Mouse (Mus musculus) hindbrain, embryonic 13.5 days (tissue): ENCODE data around the gene Ccdc184. TPM values are rescaled to one million over a fixed set of nuclear protein-coding genes. Genes with fewer than 3 reads are reported as not detected.
A peak's percentile ranks its signal among the peaks of the same experiment; 100 is the strongest.

Experiments used
- ATAC-seq: fragments of 200-750 bp; cut with Nextera tagmentation; 2 replicates; pipeline ENCODE4 v1.8.0; 2017; ENCODE audit warnings: moderate TSS enrichment; ENCODE audit not compliant: low FRiP score
- H3K27ac ChIP-seq: fragments of 300-500 bp; sonication (generic); 2 replicates; pipeline ENCODE4 v1.5.1; 2015; ENCODE audit warnings: inconsistent platforms, mild to moderate bottlenecking, moderate library complexity
- H3K27me3 ChIP-seq: fragments of 300-500 bp; sonication (generic); 2 replicates; pipeline ENCODE4 v1.6.1; 2015; ENCODE audit warnings: mild to moderate bottlenecking, inconsistent platforms
- H3K36me3 ChIP-seq: fragments of 300-500 bp; sonication (generic); 2 replicates; pipeline ENCODE4 v1.6.1; 2015; ENCODE audit warnings: mild to moderate bottlenecking, inconsistent platforms
- H3K4me1 ChIP-seq: fragments of 300-500 bp; sonication (generic); replicated peaks from 2 replicates; pipeline ENCODE4 v1.6.1; 2015; ENCODE audit warnings: inconsistent platforms
- H3K4me2 ChIP-seq: fragments of 300-500 bp; sonication (generic); 2 replicates; pipeline ENCODE4 v1.6.1; 2015; ENCODE audit warnings: inconsistent platforms, mild to moderate bottlenecking, moderate library complexity
- H3K4me3 ChIP-seq: fragments of 300-500 bp; sonication (generic); 2 replicates; pipeline ENCODE4 v1.5.1; 2015; ENCODE audit warnings: mild to moderate bottlenecking, inconsistent platforms
- H3K9ac ChIP-seq: fragments of 300-500 bp; sonication (generic); 2 replicates; pipeline ENCODE4 v1.6.1; 2015; ENCODE audit warnings: mild to moderate bottlenecking, inconsistent platforms
- H3K9me3 ChIP-seq: fragments of 300-500 bp; sonication (generic); 2 replicates; pipeline ENCODE4 v1.6.1; 2016; ENCODE audit warnings: inconsistent platforms
- WGBS: fragments of 180-500 bp; shearing (Covaris S2); methylation state at CpG from one replicate; pipeline ENCODE4 v1.1.7; 2015; 5-methylcytosine and 5-hydroxymethylcytosine counted together
- polyA plus RNA-seq: library from polyadenylated mRNA; unstranded; fragments of >200 nt; fragmentation: Nextera tagmentation; extraction: Ambion mirVana; gene quantifications from 2 replicates; pipeline ENCODE4 v1.2.1, GENCODE M21; 2015

Gene Ccdc184
- polyA plus RNA-seq, 1 experiment from 2014 or later = 55.6 TPM

- Histone ChIP-seq H3K9me3 (no peaks in the 10 kb centered on the region), H3K27ac (peak overlapping the region; percentile 85), H3K4me3 (peak overlapping the region; percentile 53), H3K4me2 (peak overlapping the region; percentile 74), H3K27me3 (0 out of 2 replicates have a peak, but pooled peaks cover 3% of the 10 kb centered on the region), H3K9ac (peak overlapping the region; percentile 71), H3K4me1 (peaks cover 9% of the 10 kb centered on the region), H3K36me3 (no peaks in the 10 kb centered on the region)
- ATAC-seq = peak; percentile 99
- under 1% methylated on average over 30 of the region's 30 CpGs for WGBS
Measured at GRCm38 (mm10) chr15:98181132-98181711, 14.3 kb downstream of the Ccdc184 start.

GRCm38 (mm10) chr15:98181856-98182570 lies 15.1 kb downstream of the Ccdc184 start:
- Histone ChIP-seq H3K27me3 (0 out of 2 replicates have a peak, but pooled peaks cover 3% of the 10 kb centered on the region), H3K4me2 (no peak overlapping the region), H3K9ac (no peak overlapping the region), H3K27ac (no peak overlapping the region), H3K9me3 (no peaks in the 10 kb centered on the region), H3K4me3 (no peak overlapping the region), H3K36me3 (no peaks in the 10 kb centered on the region), H3K4me1 (peaks cover 9% of the 10 kb centered on the region)
- no peak for ATAC-seq
- WGBS = 69% methylated on average over 12 of the region's 12 CpGs

- no peak overlapping the region for H3K4me3 ChIP-seq
- H3K27me3 ChIP-seq = no peaks in the 10 kb centered on the region
- H3K36me3 ChIP-seq = no peaks in the 10 kb centered on the region
- no peak overlapping the region for H3K9ac ChIP-seq
- no peak overlapping the region for H3K27ac ChIP-seq
- H3K4me1 ChIP-seq = peaks cover 9% of the 10 kb centered on the region
- H3K9me3 ChIP-seq = no peaks in the 10 kb centered on the region
- WGBS = 81% methylated on average over 4 of the region's 4 CpGs
- no peak overlapping the region for H3K4me2 ChIP-seq
- ATAC-seq = no peak
Measured at GRCm38 (mm10) chr15:98184456-98184855, 17.5 kb downstream of the Ccdc184 start.

GRCm38 (mm10) chr15:98195442-98195841 lies 28.5 kb downstream of the Ccdc184 start, which contains the start of gene Olfr288:
Gene Olfr288 (minus strand): TSS chr15:98195542.
- H3K4me3 ChIP-seq = no peak within 1 kb of the TSS
- no peak within 1 kb of the TSS for H3K27ac ChIP-seq
- H3K9ac ChIP-seq = no peak within 1 kb of the TSS
- H3K27me3 ChIP-seq = no peaks in the 10 kb centered on the region
- H3K4me2 ChIP-seq = no peak within 1 kb of the TSS
- H3K36me3 ChIP-seq = no peaks in the 10 kb centered on the region
- no peaks in the 10 kb centered on the region for H3K4me1 ChIP-seq
- WGBS = 81% methylated on average over 3 of the region's 3 CpGs
- no peaks in the 10 kb centered on the region for H3K9me3 ChIP-seq
- ATAC-seq = no peak

- ATAC-seq = no peak
- 82% methylated on average over 7 of the region's 7 CpGs for WGBS
Measured at GRCm38 (mm10) chr15:98209676-98210075, 42.7 kb downstream of the Ccdc184 start.

GRCm38 (mm10) chr15:98213336-98213870 lies 46.4 kb downstream of the Ccdc184 start:
- WGBS = 83% methylated on average over 5 of the region's 5 CpGs
- no peaks in the 10 kb centered on the region for H3K27me3 ChIP-seq
- no peak overlapping the region for H3K27ac ChIP-seq
- no peak overlapping the region for H3K4me3 ChIP-seq
- no peaks in the 10 kb centered on the region for H3K36me3 ChIP-seq
- ATAC-seq = no peak
- no peaks in the 10 kb centered on the region for H3K4me1 ChIP-seq
- no peaks in the 10 kb centered on the region for H3K9me3 ChIP-seq
- H3K9ac ChIP-seq = no peak overlapping the region
- H3K4me2 ChIP-seq = no peak overlapping the region

More at GRCm38 (mm10) chr15:98209676-98210075, 42.7 kb downstream of the Ccdc184 start:
- no peaks in the 10 kb centered on the region for H3K27me3 ChIP-seq
- H3K27ac ChIP-seq = no peak overlapping the region
- H3K9ac ChIP-seq = no peak overlapping the region
- H3K4me2 ChIP-seq = no peak overlapping the region
- H3K9me3 ChIP-seq = no peaks in the 10 kb centered on the region
- H3K4me3 ChIP-seq = no peak overlapping the region
- H3K36me3 ChIP-seq = no peaks in the 10 kb centered on the region
- H3K4me1 ChIP-seq = no peaks in the 10 kb centered on the region

GRCm38 (mm10) chr15:98214130-98214529 lies 47.2 kb downstream of the Ccdc184 start:
- Histone ChIP-seq H3K27me3 (no peaks in the 10 kb centered on the region), H3K9me3 (no peaks in the 10 kb centered on the region), H3K36me3 (no peaks in the 10 kb centered on the region), H3K4me3 (no peak overlapping the region), H3K4me1 (no peaks in the 10 kb centered on the region), H3K4me2 (no peak overlapping the region), H3K27ac (no peak overlapping the region), H3K9ac (no peak overlapping the region)
- 75% methylated on average over 5 of the region's 5 CpGs for WGBS
- no peak for ATAC-seq

Other genes starting within 250 kb of the Ccdc184 start
- gene Tmem106c, start 203.0 kb upstream of the Ccdc184 start, polyA plus RNA-seq = 53.6 and 58.3 TPM in 2 replicates
- gene Col2a1, start 162.5 kb upstream of the Ccdc184 start, polyA plus RNA-seq = 53.5 and 69.4 TPM in 2 replicates
- gene Pfkm, start 74.6 kb upstream of the Ccdc184 start, polyA plus RNA-seq = 70.1 and 70.2 TPM in 2 replicates
- 23.3 and 24.7 TPM in 2 replicates for gene Senp1, start 73.4 kb upstream of the Ccdc184 start, polyA plus RNA-seq
- 52.9 and 59.4 TPM in 2 replicates for gene Asb8, start 1.5 kb upstream of the Ccdc184 start, polyA plus RNA-seq
- not detected in 2 replicates for gene Olfr288, start 28.4 kb downstream of the Ccdc184 start, polyA plus RNA-seq
- not detected in 2 replicates for gene Gm44579, start 53.8 kb downstream of the Ccdc184 start, polyA plus RNA-seq
- not detected in 2 replicates for gene Olfr287, start 53.9 kb downstream of the Ccdc184 start, polyA plus RNA-seq
- not detected in 2 replicates for gene Olfr286, start 67.3 kb downstream of the Ccdc184 start, polyA plus RNA-seq
- not detected in 2 replicates for gene H1fnt, start 90.1 kb downstream of the Ccdc184 start, polyA plus RNA-seq
- 5.9 and 7.3 TPM in 2 replicates for gene Zfp641, start 129.0 kb downstream of the Ccdc184 start, polyA plus RNA-seq
- not detected in 2 replicates for gene Olfr285, start 150.2 kb downstream of the Ccdc184 start, polyA plus RNA-seq
- gene Olfr284, start 173.8 kb downstream of the Ccdc184 start, polyA plus RNA-seq = not detected in 2 replicates
- not detected in 2 replicates for gene Olfr283, start 213.8 kb downstream of the Ccdc184 start, polyA plus RNA-seq